Mouse (Mus musculus) megakaryocyte, adult 5-6 weeks (primary cell): ENCODE data around the gene 4930430F08Rik. TPM values are rescaled to one million over a fixed set of nuclear protein-coding genes. Genes with fewer than 3 reads are reported as not detected.
A peak's percentile ranks its signal among the peaks of the same experiment; 100 is the strongest.
"Not testable (repeated sequence)": the region's sequence is repeated elsewhere in the genome, so short reads cannot be mapped to it uniquely, and the experiment has no call there.

ENCODE experiments used
- ATAC-seq: 2 replicates; pipeline ENCODE4 v1.8.0; 2016; ENCODE audit warnings: mild to moderate bottlenecking, inconsistent platforms; ENCODE audit not compliant: poor library complexity, severe bottlenecking
- total RNA-seq, 2 experiments: library from RNA; stranded (forward) in 1 of 2; stranded (reverse) in 1 of 2; fragments of 153-499, 151-499 nt in 1 of 2; fragments of 221-1000, 200-1000 nt in 1 of 2; gene quantifications; 2 replicates each; pipeline versions ENCODE4 v1.2.3 to v1.2.4; 2015 to 2017

4930430F08Rik gene
- 5.8 and 6.0 TPM in 2 replicates for total RNA-seq (2015)
- 4.2 and 8.6 TPM in 2 replicates for total RNA-seq (2017)

- no peak for ATAC-seq
These were observed at the start of gene 4930430F08Rik, which contains the start of gene 1700017N19Rik for GRCm38 (mm10) chr10:100590323-100590722. Gene 4930430F08Rik (minus strand): TSS chr10:100590423. Gene 1700017N19Rik (plus strand): TSS chr10:100590484.

- ATAC-seq: peak; percentile 77
These were observed 39.7 kb upstream of the 4930430F08Rik start for GRCm38 (mm10) chr10:100629762-100630438.

- no peak for ATAC-seq
These were observed 32.3 kb upstream of the 4930430F08Rik start for GRCm38 (mm10) chr10:100622494-100622893.

GRCm38 (mm10) chr10:100620040-100620439 is 29.8 kb upstream of the 4930430F08Rik start:
- ATAC-seq: no peak

- no peak for ATAC-seq
These were observed 29.3 kb upstream of the 4930430F08Rik start for GRCm38 (mm10) chr10:100619474-100619873.

GRCm38 (mm10) chr10:100617233-100617903 is 27.1 kb upstream of the 4930430F08Rik start:
- ATAC-seq: no peak

- no peak for ATAC-seq
These were observed 14.0 kb upstream of the 4930430F08Rik start for GRCm38 (mm10) chr10:100604254-100604653.

GRCm38 (mm10) chr10:100603511-100603910 is 13.3 kb upstream of the 4930430F08Rik start:
- ATAC-seq: no peak

GRCm38 (mm10) chr10:100598339-100598738 is 8.1 kb upstream of the 4930430F08Rik start:
- ATAC-seq: no peak

GRCm38 (mm10) chr10:100588932-100589388 is 1.3 kb downstream of the 4930430F08Rik start:
- ATAC-seq: peak; percentile 98

GRCm38 (mm10) chr10:100588524-100588923 is 1.7 kb downstream of the 4930430F08Rik start:
- ATAC-seq: 0 out of 2 replicates have a peak, but pooled peaks have one; percentile 1

- no peak for ATAC-seq
These were observed 6.0 kb downstream of the 4930430F08Rik start for GRCm38 (mm10) chr10:100584178-100584577.

GRCm38 (mm10) chr10:100575294-100575693 is 14.9 kb downstream of the 4930430F08Rik start:
- ATAC-seq: no peak

- no peak; the same call in 1 of the 2 replicates for ATAC-seq
These were observed 15.6 kb downstream of the 4930430F08Rik start for GRCm38 (mm10) chr10:100574505-100575149.

GRCm38 (mm10) chr10:100571707-100572106 is 18.5 kb downstream of the 4930430F08Rik start:
- no peak for ATAC-seq

GRCm38 (mm10) chr10:100564112-100564511 is 26.1 kb downstream of the 4930430F08Rik start:
- no peak for ATAC-seq

GRCm38 (mm10) chr10:100560194-100560883 is 29.9 kb downstream of the 4930430F08Rik start:
- ATAC-seq: not testable (repeated sequence)

GRCm38 (mm10) chr10:100556566-100557175 is 33.6 kb downstream of the 4930430F08Rik start:
- no peak for ATAC-seq

- no peak for ATAC-seq
These were observed 65.5 kb downstream of the 4930430F08Rik start for GRCm38 (mm10) chr10:100524499-100525390.
